Mouse (Mus musculus): ENCODE results near the gene Adprhl1.

Adprhl1 gene

DNA sequence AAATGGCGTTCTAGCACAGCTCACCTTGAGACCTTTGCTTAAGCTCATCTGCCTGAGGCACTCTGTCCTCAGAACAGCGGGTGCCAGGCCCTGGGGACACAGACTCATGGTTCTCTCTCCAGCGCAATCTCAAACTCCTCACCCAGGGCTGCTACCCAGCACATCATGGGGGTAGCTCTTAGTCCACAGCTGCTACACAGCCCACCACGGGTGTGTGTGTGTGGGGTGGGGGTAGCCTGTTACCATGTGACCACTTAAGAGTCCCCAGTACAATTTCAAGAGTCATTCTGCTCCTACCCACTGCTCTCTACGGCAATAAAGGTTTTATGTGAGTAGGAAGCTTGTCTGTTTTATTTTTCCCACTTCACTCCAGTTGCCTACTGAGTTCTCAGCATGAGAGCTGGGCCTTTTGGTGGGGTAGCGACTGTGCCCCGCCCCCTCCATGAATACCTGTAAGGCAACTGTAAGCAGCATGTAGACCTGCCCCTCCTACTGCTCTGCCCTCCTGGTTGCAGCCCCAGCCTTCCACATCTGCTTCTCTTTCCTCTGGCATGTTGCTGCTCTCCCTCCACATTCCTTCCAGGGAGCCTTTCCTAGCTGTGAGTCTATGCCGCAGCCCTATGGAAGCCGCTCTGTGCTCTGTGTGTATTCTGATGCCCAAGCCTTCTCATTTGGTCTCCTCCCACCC, 24.9 kb downstream of the Adprhl1 start:
- DNase-seq = no peak

DNA sequence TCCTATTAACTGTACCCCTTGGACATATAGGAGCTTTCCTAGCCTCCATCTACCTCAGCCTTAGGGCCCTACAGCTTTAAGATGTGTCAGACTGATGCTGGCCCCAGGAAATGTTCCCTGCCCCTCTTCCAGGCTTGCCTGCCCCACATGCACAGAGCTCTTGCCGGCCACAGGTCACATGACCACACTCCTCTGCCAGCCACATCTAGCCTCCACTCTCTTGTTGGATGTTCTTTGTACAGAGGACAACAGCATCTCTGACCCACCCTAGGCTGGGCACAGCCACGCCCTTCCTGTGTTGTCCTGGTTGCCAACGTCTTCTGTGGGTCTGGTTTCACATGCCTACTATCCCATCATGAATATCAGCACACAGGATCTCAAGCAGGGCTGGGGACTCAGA, 26.8 kb downstream of the Adprhl1 start:
- no peak for DNase-seq

DNA sequence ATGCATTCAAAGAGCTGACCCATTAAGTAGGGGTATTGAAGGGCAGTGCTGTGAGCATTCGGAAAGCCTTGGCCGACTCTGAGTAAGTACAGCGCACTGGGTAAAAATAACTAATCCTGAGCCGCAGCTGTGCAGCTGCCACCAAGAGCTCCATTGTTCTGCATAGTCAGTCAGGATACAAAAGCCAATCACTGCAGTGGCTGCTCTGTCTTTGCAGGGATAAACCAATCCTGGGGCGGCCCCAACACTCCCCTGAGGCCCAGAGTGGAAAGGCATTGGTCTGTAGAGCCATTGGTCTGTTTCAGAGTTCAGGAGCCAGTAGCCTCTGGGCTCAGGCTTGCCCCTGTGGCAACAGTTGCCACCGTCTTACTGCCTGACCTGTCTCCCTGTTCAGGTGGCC, 27.7 kb downstream of the Adprhl1 start:
- no peak for DNase-seq

DNA sequence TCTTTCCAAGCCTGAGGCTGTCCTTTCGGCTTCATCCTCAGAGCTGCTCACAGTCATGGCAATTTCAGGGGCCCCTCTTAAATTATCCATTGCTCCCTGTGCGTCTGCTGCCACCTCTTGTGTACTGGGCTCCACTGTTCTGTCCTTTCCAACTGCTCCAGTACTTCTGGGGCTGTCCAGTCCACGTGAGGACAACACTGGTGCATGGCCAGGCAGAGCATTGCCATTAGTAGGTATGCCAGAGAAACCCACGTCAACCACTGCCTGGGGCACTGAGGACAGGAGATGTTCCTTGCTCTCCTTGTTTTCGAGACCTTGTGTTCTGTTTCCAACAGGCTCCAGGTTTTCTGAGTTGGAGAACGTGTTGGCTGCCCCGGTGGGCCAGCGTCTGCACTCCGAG, 29.5 kb downstream of the Adprhl1 start:
- no peak for DNase-seq

DNA sequence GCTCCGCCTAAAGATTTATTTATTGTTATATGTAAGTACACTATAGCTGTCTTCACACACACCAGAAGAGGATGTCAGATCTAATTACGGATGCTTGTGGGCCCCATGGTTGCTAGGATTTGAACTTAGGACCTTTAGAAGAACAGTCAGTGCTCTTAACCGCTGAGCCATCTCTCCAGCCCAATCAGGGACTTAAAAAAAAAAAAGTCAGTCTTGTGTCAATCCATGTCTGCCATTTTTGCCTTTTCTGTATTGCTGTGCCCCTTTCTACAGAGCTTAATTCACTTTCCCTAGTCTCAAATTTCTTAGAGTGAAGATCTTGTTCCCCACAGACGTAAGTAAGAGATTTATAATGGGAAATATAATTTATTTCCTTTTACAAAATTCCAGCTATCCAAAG, 35.5 kb downstream of the Adprhl1 start:
- no peak for DNase-seq

DNA sequence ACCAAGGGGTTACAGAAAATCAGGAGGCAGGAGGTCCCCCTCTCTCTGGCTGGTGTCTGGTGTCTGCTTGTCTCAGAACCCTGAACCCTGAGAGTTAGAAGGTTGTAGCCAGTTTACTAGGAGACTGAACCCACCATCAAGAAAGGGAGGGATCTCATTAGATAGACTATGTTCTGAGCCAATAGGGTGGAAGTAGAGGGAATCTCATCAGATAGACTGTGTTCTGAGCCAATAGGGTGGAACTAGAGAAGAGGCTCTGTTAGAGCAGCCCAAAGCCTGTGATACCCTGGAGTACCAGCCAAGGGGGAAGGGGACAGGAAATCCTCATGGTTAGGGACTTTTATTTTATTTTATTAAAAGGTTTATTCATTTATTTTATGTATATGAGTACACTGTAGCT, 36.0 kb downstream of the Adprhl1 start:
- no peak for DNase-seq

DNA sequence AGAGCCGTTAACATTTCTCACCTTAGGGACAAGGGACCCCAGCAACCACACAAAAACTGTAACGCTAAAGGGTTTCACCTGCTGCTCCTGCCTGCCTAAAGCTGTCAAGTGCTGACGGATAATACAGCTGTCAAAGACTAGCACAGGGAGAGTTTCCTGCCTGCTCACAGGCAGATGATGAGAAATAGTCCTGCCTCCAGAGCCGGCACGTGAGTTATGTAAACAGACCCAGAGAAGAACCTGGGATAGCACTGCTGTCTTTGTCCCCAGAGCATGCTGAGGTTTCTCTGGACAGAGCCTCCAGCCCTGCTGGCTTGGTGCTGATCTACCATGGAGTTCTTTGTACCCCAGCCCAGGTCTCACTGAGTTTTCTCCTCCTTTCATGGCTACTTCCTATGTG, 36.9 kb downstream of the Adprhl1 start:
- no peak for DNase-seq

DNA sequence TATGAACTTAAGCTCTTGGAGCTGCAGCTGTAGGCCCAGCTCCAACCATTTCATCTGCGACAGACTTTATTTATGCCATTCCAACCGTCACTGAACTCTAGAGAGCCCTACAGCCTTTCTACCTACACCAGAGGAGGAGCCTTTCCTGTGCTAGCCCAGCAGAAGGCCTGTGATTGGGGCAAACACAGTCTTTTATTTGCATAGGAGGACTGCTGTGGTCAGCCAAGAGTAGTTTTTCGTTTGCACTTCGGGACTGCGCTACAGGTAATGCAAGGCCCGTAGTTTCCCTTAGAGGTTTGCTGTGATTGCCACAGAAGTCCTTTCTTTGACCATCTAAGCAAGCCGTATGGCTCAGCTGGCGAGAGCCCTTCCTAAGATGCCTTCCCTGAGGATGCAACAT, 37.6 kb downstream of the Adprhl1 start:
- DNase-seq = no peak

DNA sequence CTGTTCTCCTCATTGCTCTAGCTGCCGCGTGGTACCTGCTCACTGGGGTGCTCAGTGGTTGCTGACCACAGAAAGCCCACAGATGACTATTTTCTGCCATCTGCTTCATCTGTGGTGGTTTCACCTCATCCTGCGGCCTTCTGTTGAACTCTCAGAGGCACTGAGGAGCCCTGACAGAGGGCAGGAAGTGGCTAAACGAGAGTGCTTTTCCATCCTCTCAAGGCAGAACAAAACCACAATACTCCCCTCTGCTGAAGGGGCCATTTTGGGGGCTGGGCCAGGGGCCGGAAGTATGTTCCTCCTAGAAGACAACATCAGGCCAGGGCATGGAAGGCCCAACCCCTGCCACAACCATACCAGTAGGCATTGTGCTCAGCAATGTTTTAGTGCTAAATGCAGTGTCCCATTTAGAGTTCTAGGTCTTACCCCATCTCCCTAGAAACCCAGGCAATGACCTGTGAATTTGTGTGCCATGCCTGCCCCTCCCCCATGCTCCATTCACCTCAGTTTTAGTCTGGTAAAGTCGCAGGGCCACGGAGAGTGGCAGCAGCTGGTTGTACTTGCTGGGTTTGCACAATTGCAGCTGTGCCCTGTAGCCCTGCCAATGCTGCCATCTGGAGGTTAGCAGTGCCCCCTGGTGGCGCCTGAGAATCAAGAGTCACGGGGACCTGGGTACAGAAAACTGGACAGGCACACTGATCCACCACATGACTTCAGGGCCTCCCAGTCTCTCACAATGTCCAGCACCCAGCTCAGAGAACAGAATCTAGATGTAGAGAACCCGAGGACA, 40.3 kb downstream of the Adprhl1 start:
- peak; percentile 61 for DNase-seq

DNA sequence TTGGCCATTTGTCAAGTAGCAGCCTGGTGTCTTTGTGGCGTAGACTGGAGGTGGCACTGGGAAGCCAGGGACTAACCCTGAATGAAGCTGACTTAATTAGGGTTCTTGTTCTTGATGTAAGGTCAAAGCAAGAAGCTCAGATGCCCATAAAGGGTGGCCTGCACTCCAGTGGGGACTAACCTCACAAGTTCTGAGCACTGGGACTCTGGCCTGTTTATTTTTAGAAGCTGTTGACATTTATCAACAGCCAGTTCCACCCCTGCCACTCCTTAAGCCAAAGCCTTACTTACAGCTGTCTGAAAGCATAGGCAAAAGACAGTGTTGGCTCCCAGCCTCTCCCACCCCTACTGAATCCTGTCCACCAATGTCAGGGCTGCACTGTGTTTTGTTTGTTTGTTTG, 44.2 kb downstream of the Adprhl1 start:
- DNase-seq = no peak

DNA sequence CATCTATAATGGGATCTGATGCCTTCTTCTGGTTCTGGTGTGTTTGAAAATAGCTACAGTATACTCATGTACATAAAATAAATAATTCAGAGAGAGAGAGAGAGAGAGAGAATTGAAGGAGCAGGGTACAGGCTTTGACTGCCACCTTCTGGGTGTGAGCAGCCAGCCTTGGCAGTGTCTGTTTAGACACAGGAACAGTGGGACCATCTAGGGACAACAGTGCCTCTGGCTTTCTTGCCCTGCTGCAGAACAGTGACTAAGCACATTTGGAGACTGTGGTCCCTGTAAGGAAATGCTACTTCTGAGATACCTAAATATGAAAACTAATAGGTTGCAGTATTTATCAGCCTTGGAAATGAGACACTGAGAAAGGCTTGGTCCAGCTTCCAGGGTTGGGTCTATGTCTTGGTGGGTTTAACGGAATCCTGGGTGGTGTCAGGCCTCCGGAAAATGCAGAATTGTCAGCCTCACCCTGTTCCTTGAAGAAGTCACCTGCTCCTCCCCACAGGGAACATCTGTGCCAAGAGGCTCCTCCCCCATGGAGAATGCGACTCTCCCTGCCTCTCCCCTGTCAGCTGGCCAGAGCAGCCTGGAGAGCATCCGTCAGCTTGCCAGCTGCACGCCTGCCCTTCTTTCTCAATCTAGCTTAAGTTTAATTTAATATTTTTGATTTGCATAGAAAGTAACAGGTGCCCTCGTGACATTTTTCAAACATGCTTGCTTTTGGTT, 45.2 kb downstream of the Adprhl1 start:
- DNase-seq = no peak

DNA sequence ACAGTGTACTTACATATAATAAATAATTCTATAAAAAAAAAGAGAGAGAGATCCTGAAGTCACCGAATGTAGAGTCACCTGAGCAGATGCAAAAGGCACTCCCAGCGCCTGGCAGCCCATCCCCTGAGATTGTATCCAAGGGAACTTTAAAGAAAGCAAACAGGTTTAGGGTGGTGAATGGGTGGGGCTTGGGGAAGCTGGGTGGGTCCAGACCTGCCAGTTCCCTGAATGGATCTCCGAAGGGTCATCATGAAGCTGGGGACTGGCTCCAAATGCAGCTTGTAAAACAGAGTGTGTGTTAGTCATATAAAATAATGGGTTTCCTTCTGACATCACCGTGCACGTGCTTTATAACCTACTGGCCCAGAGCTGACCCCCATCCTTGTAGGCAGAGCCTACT, 47.7 kb downstream of the Adprhl1 start:
- no peak for DNase-seq

DNA sequence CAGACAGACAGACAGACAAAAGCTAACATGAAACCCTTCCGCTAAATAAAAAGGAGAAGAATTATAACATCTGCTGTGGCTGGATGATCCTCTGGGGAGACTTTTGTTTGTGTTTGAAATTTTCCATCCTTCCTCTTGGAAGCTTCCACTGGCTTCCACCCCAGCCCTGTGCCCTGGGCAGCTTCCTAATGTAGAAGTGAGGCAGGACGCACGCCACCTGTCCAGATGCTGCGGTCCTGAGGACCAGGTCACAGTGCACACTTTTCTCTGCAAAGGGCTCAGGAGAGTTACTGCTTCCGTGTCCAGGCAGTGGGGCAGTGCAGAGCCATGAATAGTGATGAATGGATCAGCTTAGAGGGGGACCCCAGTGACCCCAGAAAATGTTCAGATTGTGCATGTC, 48.7 kb downstream of the Adprhl1 start:
- DNase-seq = no peak

DNA sequence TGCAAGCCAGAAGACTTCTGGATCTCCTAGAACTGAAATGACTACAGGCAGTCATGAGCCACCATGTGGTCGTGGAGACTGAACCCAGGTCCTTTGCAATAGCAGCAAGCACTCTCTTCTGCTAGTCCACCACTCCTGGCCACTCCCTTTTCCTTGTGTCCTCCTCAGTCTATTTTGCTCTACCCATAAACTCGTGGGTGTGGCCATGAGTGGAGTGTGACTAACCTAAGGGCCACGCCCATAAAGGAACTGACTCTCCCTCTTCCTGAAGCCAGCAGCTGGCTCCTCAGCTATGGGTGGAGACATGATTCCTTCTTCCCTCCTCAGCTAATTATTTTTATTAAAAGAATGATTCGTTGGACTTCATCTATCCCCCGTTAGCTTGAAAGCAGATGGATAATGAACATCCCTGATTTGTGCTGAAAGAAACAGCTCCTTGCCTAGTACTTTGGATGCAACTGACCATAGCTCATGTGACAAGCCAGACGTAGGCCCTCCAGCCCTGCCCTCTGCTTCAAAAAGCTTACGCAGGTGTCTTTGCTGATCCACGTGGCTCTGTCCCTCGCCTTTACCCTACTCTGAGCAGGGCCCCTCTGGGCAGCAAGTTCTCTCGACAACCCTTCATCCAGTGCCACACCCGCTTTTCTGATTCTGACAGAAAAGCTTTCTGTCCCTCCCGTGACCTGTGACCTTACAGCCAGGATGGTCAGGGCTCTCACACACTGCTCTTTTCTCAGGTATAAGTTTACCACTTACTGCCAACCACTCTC, 49.4 kb downstream of the Adprhl1 start:
- DNase-seq = no peak

DNA sequence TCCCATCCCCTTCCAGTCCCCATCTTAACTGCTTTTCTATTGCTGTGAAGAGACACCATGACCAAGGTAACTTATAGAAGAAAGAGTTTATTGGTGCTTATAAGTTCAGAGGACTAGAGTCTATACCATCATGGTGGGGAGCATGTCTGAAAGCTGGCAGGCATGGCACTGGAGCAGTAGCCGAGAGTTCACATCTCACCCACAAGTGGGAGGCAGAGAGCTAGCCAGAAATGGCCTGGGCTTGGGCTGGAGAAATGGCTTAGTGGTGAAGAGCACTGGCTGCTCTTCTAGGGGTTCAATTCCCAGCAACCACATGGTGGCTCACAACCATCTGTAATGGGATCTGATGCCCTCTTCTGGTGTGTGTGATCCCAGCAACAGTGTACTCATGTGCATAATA, 50.5 kb downstream of the Adprhl1 start:
- DNase-seq = no peak

DNA sequence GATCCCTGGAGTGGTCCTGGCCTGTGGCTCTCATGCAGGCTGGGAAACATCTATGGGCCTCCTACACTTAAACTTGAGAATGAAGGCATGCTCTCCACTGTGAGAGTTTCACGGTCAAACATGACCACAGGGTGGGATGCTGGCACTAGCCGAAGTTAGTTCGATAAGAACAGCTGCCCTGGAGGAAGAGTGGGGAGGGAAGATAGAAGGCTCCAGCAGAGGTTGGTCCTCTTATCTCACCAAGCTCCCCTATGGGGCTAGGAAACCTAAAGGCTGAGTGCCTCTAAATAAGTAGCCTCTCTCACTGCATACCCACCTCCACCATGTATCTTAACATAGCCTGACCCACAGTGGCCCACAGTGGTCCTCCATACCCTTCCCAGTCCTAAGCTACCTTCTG, 51.2 kb downstream of the Adprhl1 start:
- DNase-seq = no peak

DNA sequence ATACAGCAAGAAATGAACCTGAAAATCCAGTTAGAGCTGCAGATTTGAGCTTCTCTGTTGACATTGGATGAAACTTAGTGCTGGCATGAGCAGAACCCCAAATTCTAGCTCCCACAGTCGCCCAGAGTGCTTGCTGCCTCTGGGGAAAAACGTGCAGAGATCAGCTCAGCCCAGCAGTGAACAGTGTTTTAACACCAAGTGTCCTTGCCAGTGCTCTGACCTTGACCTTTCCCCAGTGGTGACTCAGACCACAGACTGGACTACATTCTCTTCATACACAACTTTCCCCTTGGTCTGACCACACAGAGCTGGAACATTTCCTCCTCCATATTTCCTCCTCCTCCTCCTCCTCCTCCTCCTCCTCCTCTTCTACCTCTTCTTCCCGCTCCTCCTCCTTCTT, 51.9 kb downstream of the Adprhl1 start:
- no peak for DNase-seq

DNA sequence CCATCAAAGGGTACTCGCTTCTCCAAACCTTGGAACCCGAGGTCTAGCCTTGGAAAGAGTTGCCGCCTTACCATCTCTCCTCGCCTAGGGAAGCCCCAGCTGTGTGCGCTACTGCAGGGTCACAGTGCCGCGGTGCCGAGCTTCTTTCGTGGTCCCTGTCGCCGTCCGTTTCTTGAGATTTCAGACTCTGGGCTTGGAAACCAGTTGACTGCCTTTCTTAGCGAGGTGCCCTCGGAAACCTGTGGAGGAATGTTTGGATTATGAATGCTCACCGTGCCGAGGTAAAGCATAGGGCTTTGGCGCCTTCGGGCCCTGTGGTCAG, 53.0 kb downstream of the Adprhl1 start:
- DNase-seq = no peak

DNA sequence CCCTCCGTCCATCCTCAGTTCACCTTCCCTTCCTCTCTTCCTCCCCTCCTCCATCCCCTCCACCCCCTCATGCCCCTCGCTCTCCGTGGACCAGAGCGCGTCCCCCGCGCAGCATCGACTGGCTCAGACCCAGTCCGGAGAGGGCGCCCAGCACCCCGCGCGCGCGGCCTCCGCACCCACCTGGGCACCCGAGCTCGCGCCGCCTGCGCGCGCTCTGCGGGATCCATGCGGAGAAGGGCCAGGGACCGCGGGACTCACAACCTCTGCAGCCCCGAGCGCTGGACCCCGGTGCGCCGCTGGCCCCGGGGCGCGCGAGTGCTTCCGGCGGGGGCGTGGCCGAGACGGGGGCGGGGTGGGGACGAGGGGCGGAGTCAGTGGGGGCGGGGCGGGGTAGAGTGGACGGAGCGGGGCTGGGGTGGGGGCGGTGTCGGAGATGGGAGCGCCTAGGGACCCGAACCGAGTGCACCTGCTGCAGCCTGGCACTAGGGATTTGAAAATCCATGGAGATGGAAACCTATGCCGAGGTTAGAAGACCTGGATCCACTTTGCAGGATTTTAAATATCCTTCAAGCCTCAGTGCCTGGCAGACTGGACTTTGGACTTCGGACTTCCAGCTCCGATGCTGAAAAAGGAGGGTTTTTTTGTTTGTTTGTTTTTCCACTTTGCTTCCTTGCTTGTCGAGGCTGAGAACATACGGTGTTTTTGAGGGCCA, 53.5 kb downstream of the Adprhl1 start, which contains the start of gene Grtp1:
Gene Grtp1, minus strand, starts transcription at position 320 of the 712 bp plus-strand sequence.
- DNase-seq = no peak

DNA sequence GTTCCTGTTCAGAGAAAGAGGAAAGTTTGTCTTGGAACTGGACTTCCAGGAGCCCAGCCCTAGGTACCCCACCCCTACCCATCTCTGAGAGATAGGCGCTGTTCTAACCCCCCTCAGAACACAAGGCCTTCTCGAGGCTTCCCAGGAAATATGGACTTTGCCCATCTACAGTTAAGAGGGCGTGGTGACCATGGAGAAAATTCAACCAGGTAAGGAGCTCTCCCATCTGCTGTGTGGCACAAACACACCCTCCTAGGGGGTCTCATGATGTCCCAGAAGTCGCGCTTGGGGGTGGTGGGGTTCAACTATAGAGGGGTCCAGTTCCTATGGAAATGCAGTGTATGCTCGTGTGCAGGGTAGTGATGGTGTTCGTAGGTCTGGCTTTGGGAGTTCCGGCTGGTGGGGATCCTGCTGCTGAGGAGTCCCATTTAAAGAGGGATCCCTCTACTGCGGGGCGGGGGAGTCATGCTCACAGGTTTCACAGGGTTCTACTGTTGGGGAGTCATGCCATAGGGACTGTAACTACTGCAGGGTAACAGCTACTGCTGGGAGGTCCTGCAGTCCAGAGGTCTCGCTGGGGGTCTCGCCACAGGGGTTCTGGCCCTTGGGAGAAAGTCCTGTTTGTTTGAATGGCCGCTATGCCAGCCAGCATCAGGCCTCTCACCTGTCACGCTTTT, 54.4 kb downstream of the Adprhl1 start:
- no peak for DNase-seq

DNA sequence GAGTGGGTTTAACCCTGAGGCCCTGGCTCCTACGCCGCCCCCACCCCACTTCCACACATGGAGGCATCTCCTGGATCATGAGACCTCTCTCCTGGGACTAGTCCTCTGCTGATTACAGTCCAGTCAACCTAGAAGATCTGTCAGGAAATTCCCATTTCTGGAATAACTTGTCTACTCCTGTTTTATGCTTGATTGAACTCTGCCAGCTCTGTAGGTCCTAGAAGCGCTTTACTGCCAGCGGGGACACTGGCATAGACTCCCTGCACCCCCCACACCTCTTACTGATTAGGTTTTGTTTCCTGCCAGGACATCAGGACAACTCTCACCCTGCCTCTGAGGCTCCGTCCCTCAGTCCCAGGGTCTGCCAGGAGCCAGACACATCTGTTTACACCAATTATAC, 56.5 kb downstream of the Adprhl1 start:
- DNase-seq = no peak

DNA sequence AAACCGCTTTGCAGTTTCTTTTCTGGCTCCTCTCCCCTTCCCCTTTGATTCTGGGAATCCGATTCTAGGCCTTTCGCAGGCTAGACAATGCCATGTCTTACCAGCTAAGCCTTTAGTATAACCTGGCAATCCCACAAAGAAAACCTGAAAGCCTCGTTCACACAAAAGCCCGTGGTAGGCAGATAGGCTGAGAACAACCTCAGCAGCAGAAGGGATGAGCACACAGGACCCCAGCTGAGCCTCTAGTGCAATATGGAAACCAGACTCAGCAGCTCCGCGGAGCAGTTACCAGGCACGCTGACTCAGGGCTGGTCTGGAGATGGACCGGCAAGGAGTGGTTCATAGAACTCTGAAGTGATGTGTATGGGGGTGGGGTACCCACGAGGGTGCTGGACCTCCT, 59.1 kb downstream of the Adprhl1 start:
- no peak for DNase-seq

Measured in cerebellum, adult 9-10 months (tissue).